Mouse (Mus musculus): Measurements from ENCODE around the gene Unc13a. TPM values are rescaled to one million over a fixed set of nuclear protein-coding genes. Genes with fewer than 3 reads are reported as not detected.

Unc13a gene
- total RNA-seq, 1 experiment, result 3.0 TPM

GRCm38 (mm10) chr8:71633981-71634667, 37.4 kb downstream of the Unc13a start:
- Histone ChIP-seq H3K27ac (ENCODE audit: insufficient read depth, low read depth, low read length, poor library complexity, severe bottlenecking) (no peak overlapping the region), H3K4me1 (ENCODE audit: control insufficient read depth in 2 of 2, insufficient read depth in 2 of 2, low read length in 2 of 2, poor library complexity in 1 of 2) (peaks cover 4 to 33% of the 10 kb centered on the region in 2 experiments; a peak in 2 of 4 replicates), H3K4me3 (ENCODE audit: insufficient read depth in 1 of 2, low read depth in 1 of 2, low read length in 2 of 2, poor library complexity in 1 of 2, severe bottlenecking in 1 of 2) (no peak overlapping the region), H3K9me3 (ENCODE audit: control insufficient read depth, insufficient read depth, low read depth, low read length) (no peaks in the 10 kb centered on the region), H3K9ac (ENCODE audit: insufficient read depth, low read depth, low read length, poor library complexity, severe bottlenecking) (no peak overlapping the region), H3K36me3 (ENCODE audit: control insufficient read depth, insufficient read depth, low read length, poor library complexity, severe bottlenecking) (no peaks in the 10 kb centered on the region)
- no peak for DNase-seq (ENCODE audit: low read depth, low spot score)
- TF ChIP-seq ZNF384 (IDR thresholded peaks at IDR 0.05; ENCODE audit: low read depth, low read length), result no peak
- TF ChIP-seq ZC3H11A (IDR thresholded peaks at IDR 0.05; ENCODE audit: borderline replicate concordance, low read depth, low read length), result no peak
- in situ Hi-C loops (cut with MboI; ENCODE audit: low sequenced_read_pairs in 2 of 2, unreplicated experiment in 2 of 2), result no loop called here

GRCm38 (mm10) chr8:71633164-71633563, 38.4 kb downstream of the Unc13a start:
- TF ChIP-seq ZC3H11A (IDR thresholded peaks at IDR 0.05; ENCODE audit: borderline replicate concordance, low read depth, low read length) (0 out of 2 replicates have a peak, but pooled peaks have one; percentile 20), ZNF384 (IDR thresholded peaks at IDR 0.05; ENCODE audit: low read depth, low read length) (no peak)
- peak overlapping the region in 1 of 2 experiments; percentile 32; a peak in 2 of 4 replicates for H3K4me3 ChIP-seq (ENCODE audit: insufficient read depth in 1 of 2, low read depth in 1 of 2, low read length in 2 of 2, poor library complexity in 1 of 2, severe bottlenecking in 1 of 2)
- H3K4me1 ChIP-seq (ENCODE audit: control insufficient read depth in 2 of 2, insufficient read depth in 2 of 2, low read length in 2 of 2, poor library complexity in 1 of 2), result peaks cover 4 to 34% of the 10 kb centered on the region in 2 experiments; a peak in 3 of 4 replicates
- in situ Hi-C loops (cut with MboI; ENCODE audit: low sequenced_read_pairs in 2 of 2, unreplicated experiment in 2 of 2), result no loop called here
- no peak for DNase-seq (ENCODE audit: low read depth, low spot score)
- H3K27ac ChIP-seq (ENCODE audit: insufficient read depth, low read depth, low read length, poor library complexity, severe bottlenecking), result no peak overlapping the region; the same call in 1 of the 2 replicates
- H3K9ac ChIP-seq (ENCODE audit: insufficient read depth, low read depth, low read length, poor library complexity, severe bottlenecking), result no peak overlapping the region
- no peaks in the 10 kb centered on the region for H3K36me3 ChIP-seq (ENCODE audit: control insufficient read depth, insufficient read depth, low read length, poor library complexity, severe bottlenecking)
- no peaks in the 10 kb centered on the region for H3K9me3 ChIP-seq (ENCODE audit: control insufficient read depth, insufficient read depth, low read depth, low read length)

GRCm38 (mm10) chr8:71631897-71632296, 39.7 kb downstream of the Unc13a start:
- Histone ChIP-seq H3K27ac (ENCODE audit: insufficient read depth, low read depth, low read length, poor library complexity, severe bottlenecking) (no peak overlapping the region), H3K9me3 (ENCODE audit: control insufficient read depth, insufficient read depth, low read depth, low read length) (no peaks in the 10 kb centered on the region), H3K9ac (ENCODE audit: insufficient read depth, low read depth, low read length, poor library complexity, severe bottlenecking) (no peak overlapping the region), H3K4me3 (ENCODE audit: insufficient read depth in 1 of 2, low read depth in 1 of 2, low read length in 2 of 2, poor library complexity in 1 of 2, severe bottlenecking in 1 of 2) (no peak overlapping the region), H3K4me1 (ENCODE audit: control insufficient read depth in 2 of 2, insufficient read depth in 2 of 2, low read length in 2 of 2, poor library complexity in 1 of 2) (peaks cover 2 to 41% of the 10 kb centered on the region in 2 experiments; a peak in 3 of 4 replicates), H3K36me3 (ENCODE audit: control insufficient read depth, insufficient read depth, low read length, poor library complexity, severe bottlenecking) (no peaks in the 10 kb centered on the region)
- no peak for DNase-seq (ENCODE audit: low read depth, low spot score)
- in situ Hi-C loops (cut with MboI; ENCODE audit: low sequenced_read_pairs in 2 of 2, unreplicated experiment in 2 of 2), result no loop called here
- TF ChIP-seq CHD2 (IDR thresholded peaks at IDR 0.05; ENCODE audit: low read depth, low read length), result no peak

GRCm38 (mm10) chr8:71630761-71631160, 40.8 kb downstream of the Unc13a start:
- Histone ChIP-seq H3K27ac (ENCODE audit: insufficient read depth, low read depth, low read length, poor library complexity, severe bottlenecking) (no peak overlapping the region), H3K9me3 (ENCODE audit: control insufficient read depth, insufficient read depth, low read depth, low read length) (no peaks in the 10 kb centered on the region), H3K36me3 (ENCODE audit: control insufficient read depth, insufficient read depth, low read length, poor library complexity, severe bottlenecking) (no peaks in the 10 kb centered on the region; the same call in 1 of the 2 replicates), H3K9ac (ENCODE audit: insufficient read depth, low read depth, low read length, poor library complexity, severe bottlenecking) (no peak overlapping the region), H3K4me3 (ENCODE audit: insufficient read depth in 1 of 2, low read depth in 1 of 2, low read length in 2 of 2, poor library complexity in 1 of 2, severe bottlenecking in 1 of 2) (no peak overlapping the region), H3K4me1 (ENCODE audit: control insufficient read depth in 2 of 2, insufficient read depth in 2 of 2, low read length in 2 of 2, poor library complexity in 1 of 2) (peaks cover 2 to 41% of the 10 kb centered on the region in 2 experiments; a peak in 3 of 4 replicates)
- no peak for TF ChIP-seq CHD2 (IDR thresholded peaks at IDR 0.05; ENCODE audit: low read depth, low read length)
- in situ Hi-C loops (cut with MboI; ENCODE audit: low sequenced_read_pairs in 2 of 2, unreplicated experiment in 2 of 2), result no loop called here
- no peak for DNase-seq (ENCODE audit: low read depth, low spot score)

GRCm38 (mm10) chr8:71629781-71630212, 41.8 kb downstream of the Unc13a start:
- H3K36me3 ChIP-seq (ENCODE audit: control insufficient read depth, insufficient read depth, low read length, poor library complexity, severe bottlenecking), result peaks cover 4% of the 10 kb centered on the region
- no peak for DNase-seq (ENCODE audit: low read depth, low spot score)
- peak overlapping the region; percentile 16; the same call in 1 of the 2 replicates for H3K27ac ChIP-seq (ENCODE audit: insufficient read depth, low read depth, low read length, poor library complexity, severe bottlenecking)
- in situ Hi-C loops (cut with MboI; ENCODE audit: low sequenced_read_pairs in 2 of 2, unreplicated experiment in 2 of 2), result no loop called here
- H3K4me1 ChIP-seq (ENCODE audit: control insufficient read depth in 2 of 2, insufficient read depth in 2 of 2, low read length in 2 of 2, poor library complexity in 1 of 2), result peaks cover 2 to 41% of the 10 kb centered on the region in 2 experiments; a peak in 3 of 4 replicates
- H3K9ac ChIP-seq (ENCODE audit: insufficient read depth, low read depth, low read length, poor library complexity, severe bottlenecking), result peak overlapping the region; percentile 78
- no peaks in the 10 kb centered on the region for H3K9me3 ChIP-seq (ENCODE audit: control insufficient read depth, insufficient read depth, low read depth, low read length)
- TF ChIP-seq MAFK (IDR thresholded peaks at IDR 0.05; ENCODE audit: insufficient read depth, low read depth, low read length), result no peak
- TF ChIP-seq HCFC1 (IDR thresholded peaks at IDR 0.05; ENCODE audit: borderline replicate concordance, insufficient read depth, low read length), result no peak
- peak overlapping the region; percentile 60 to 82 for H3K4me3 ChIP-seq (ENCODE audit: insufficient read depth in 1 of 2, low read depth in 1 of 2, low read length in 2 of 2, poor library complexity in 1 of 2, severe bottlenecking in 1 of 2)
